Mouse (Mus musculus): ENCODE results near the gene Picalm.

The Picalm gene

GRCm38 (mm10) chr7:90129732-90130392 lies at the start of gene Picalm:
Gene Picalm, plus strand, starts transcription at chr7:90130213.
- DNase-seq (ENCODE audit: low spot score): peak; percentile 98

GRCm38 (mm10) chr7:90083799-90084198 lies 46.2 kb upstream of the Picalm start:
- no peak for DNase-seq (ENCODE audit: low spot score)

- no peak for DNase-seq (ENCODE audit: low spot score)
Measured at GRCm38 (mm10) chr7:90084531-90084930, 45.5 kb upstream of the Picalm start.

- DNase-seq (ENCODE audit: low spot score): no peak
Measured at GRCm38 (mm10) chr7:90085713-90086112, 44.3 kb upstream of the Picalm start.

GRCm38 (mm10) chr7:90086821-90087220 lies 43.2 kb upstream of the Picalm start:
- DNase-seq (ENCODE audit: low spot score): no peak

GRCm38 (mm10) chr7:90090996-90091395 lies 39.0 kb upstream of the Picalm start:
- DNase-seq (ENCODE audit: low spot score): no peak

GRCm38 (mm10) chr7:90091756-90092155 lies 38.3 kb upstream of the Picalm start:
- no peak for DNase-seq (ENCODE audit: low spot score)

- DNase-seq (ENCODE audit: low spot score): no peak
Measured at GRCm38 (mm10) chr7:90092452-90093450, 37.3 kb upstream of the Picalm start.

- DNase-seq (ENCODE audit: low spot score): no peak
Measured at GRCm38 (mm10) chr7:90095097-90095496, 34.9 kb upstream of the Picalm start.

- no peak for DNase-seq (ENCODE audit: low spot score)
Measured at GRCm38 (mm10) chr7:90095766-90096372, 34.1 kb upstream of the Picalm start.

- no peak for DNase-seq (ENCODE audit: low spot score)
Measured at GRCm38 (mm10) chr7:90096609-90097008, 33.4 kb upstream of the Picalm start.

- no peak for DNase-seq (ENCODE audit: low spot score)
Measured at GRCm38 (mm10) chr7:90098253-90098652, 31.8 kb upstream of the Picalm start.

- DNase-seq (ENCODE audit: low spot score): no peak
Measured at GRCm38 (mm10) chr7:90099248-90099647, 30.8 kb upstream of the Picalm start.

- DNase-seq (ENCODE audit: low spot score): no peak
Measured at GRCm38 (mm10) chr7:90100614-90101160, 29.3 kb upstream of the Picalm start.

GRCm38 (mm10) chr7:90116100-90116499 lies 13.9 kb upstream of the Picalm start:
- no peak for DNase-seq (ENCODE audit: low spot score)

GRCm38 (mm10) chr7:90120106-90120505 lies 9.9 kb upstream of the Picalm start:
- no peak for DNase-seq (ENCODE audit: low spot score)

GRCm38 (mm10) chr7:90124991-90125390 lies 5.0 kb upstream of the Picalm start:
- no peak for DNase-seq (ENCODE audit: low spot score)

- no peak for DNase-seq (ENCODE audit: low spot score)
Measured at GRCm38 (mm10) chr7:90128631-90129200, 1.3 kb upstream of the Picalm start.

GRCm38 (mm10) chr7:90129271-90129731 lies 712 bp upstream of the Picalm start:
- no peak for DNase-seq (ENCODE audit: low spot score)

- DNase-seq (ENCODE audit: low spot score): peak; percentile 26
Measured at GRCm38 (mm10) chr7:90130501-90131375, 725 bp downstream of the Picalm start.

- DNase-seq (ENCODE audit: low spot score): no peak
Measured at GRCm38 (mm10) chr7:90131376-90131651, 1.3 kb downstream of the Picalm start.
